Mouse (Mus musculus) gastrocnemius, adult 8-10 months (tissue): ENCODE results near the gene Rbm12. TPM values are rescaled to one million over a fixed set of nuclear protein-coding genes. Genes with fewer than 3 reads are reported as not detected.

ENCODE experiments used
- DNase-seq, 2 experiments: peaks; one replicate each; pipeline ENCODE4 v3.0.0; 2022; ENCODE audit warnings: low spot score in 2 of 2
- total RNA-seq, 4 experiments: library from RNA; stranded (reverse); gene quantifications; 2 replicates each; pipeline ENCODE4 v1.2.4; 2022

The Rbm12 gene
- total RNA-seq, 4 experiments from 2014 or later, result 5.8 to 8.3 (median 6.9) TPM

DNA sequence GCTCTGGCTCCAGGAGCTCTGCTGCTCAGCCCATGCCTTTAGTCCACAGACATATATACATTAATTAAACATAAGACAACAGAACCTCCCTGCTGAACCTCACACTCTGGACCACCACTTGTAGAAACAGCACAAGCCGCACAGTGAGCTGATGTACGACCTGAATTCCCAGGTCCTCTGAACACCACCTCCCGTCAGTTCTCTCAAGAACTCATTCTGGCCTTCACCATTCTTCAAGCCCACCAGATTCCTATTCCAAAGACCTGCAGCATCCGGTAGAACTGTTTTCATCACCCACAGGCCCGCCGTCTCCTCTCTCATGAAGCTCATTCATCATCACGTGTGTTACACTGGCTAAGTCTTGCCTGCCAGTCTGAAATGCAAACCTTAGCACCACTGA is 31.4 kb downstream of the Rbm12 start:
- DNase-seq, result no peak

DNA sequence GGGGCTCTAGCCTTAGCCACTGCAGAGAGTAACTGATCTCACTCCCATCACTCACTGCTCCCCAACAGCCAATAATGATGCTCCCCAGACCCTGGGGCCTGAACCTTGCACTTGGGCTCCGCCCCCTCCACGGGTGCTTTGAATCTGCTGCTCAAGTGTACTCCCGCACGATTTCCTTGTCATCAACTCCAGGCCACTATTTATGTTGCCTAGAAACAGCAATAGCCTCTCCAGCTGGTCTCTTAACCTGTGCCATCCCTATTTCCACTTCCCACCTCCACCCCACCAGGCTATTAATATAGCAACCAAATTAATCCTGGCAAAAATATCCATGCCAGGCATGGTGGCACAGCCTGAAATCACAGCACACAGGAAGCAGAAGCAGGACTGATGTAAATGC is 32.1 kb downstream of the Rbm12 start:
- no peak for DNase-seq

DNA sequence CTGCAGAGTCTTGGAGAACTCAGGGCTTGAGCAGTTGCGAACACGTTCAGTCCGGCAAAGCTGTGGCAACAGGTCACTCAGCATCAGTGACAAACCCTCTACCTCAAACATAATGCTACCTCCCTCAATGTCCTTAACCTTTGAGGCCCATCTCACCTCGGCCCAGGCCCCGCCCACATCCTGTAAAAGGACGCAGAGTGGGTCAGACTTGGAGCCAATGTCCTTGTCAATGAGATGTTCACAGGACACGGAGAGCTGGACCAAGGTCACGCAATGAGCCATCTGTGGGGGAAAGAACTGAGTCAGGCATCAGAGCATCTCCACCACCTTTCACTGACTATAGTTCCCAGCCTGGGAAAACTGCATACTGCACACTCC is 32.6 kb downstream of the Rbm12 start:
- no peak for DNase-seq

DNA sequence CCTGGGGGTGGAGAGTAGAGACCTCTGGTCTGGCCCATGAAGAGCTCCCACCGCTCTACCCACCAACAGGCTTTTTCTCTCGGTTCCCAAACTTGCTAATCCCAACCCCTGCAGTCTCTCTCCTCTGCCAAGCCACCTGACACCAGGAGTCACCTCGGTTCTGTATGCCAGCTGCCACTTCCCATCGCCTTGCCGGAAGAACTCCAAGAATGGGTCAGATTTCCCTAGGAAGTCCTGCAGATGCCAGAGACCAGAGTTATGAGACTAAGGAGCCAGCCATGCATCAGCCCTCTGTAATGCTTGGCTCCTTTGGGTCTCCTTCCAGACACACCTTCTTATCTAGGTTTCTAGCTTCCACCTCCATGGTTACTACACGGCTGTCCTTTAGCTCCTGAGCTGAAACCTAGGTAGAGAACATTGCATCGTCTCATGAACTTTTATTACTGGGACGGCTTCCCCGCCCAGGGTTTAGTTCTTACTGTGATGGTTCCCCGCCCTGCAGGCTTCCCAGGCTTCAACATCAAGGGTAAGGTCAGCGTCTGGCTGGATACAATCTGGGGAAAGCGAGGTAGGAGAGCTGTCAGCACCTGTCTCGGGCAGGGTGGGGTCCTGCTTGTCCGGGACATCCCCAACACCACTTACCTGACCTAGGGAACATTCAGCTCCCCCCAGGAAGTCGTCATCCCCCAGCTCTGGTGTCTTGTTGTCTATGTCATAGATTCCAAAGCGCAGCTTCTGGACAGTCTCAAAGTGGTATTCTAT is 33.2 kb downstream of the Rbm12 start:
- peak in 1 of 2 experiments; percentile 54 for DNase-seq

DNA sequence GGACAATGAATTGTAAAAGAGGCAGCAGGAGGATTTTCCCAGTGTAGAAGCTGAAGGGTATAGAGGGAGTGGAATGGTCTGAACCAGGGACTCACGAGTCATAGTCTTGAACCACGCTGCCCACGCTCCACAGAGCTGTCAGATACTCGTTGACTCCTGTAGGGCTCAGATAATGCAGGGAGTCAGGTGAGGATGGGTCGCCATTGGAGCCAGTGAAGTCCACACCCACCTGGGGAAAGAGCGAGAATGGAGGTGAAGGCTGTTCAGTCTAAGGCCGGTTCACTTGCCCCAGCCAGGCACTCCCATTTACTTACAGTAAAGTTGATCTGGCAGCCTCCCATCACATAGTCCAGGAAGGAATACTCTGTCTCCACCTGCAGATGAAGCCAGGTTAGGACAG is 34.3 kb downstream of the Rbm12 start:
- no peak for DNase-seq

DNA sequence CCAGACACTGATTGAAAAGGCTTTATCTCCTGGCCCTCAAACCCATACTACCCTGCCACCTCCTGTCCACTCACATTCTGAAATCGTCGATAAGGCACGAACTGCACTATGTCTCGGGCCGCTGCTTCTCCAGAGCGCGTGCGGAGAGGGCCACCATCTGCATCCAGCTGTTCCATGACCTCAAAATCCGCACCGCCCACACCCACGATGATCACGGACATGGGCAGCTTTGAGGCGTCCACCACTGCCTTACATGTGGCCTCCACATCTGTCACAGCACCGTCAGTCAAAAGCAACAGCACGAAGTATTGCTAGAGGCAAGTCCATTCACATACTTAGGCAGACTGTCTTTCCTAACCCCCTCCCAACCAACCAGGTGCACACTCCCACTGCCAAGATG is 38.1 kb downstream of the Rbm12 start:
- no peak for DNase-seq

DNA sequence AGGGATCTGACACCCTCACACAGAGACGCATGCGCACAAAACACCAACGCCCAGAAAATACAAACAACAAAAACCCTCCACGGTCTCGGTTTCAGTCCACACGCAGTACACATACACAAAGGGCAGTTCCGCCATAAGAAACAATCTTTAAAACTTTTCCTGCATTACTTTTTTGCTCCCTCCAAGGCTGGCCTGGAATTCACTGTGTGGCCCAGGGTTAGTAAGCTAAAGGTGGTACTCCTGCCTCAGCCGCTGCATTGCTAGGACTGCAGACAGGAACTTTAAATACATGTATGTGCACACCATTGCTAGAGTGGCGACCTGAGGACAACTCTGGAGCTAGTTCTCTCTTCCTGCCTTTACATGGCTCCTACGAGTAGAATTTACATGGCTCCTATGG is 40.5 kb downstream of the Rbm12 start:
- DNase-seq, result no peak

DNA sequence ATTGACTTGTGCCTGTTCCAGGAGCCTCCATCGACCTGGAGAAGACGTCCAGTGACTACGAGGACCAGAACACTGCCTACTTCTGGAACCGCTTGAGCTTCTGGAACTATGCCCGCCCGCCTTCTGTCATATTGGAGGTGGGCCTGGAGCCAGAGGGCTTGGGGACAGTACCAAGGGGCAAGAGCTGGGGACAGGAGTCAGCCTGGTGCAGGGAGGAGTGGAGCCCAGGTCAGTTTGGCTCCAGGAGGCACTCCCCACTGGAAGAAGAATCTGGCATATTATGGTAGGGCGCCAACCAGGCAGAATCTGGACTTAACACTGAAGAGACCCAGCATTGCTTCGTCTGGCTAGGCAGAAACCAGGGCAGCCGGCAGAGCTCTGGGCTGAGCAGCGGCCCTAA is 43.9 kb downstream of the Rbm12 start:
- no peak for DNase-seq

DNA sequence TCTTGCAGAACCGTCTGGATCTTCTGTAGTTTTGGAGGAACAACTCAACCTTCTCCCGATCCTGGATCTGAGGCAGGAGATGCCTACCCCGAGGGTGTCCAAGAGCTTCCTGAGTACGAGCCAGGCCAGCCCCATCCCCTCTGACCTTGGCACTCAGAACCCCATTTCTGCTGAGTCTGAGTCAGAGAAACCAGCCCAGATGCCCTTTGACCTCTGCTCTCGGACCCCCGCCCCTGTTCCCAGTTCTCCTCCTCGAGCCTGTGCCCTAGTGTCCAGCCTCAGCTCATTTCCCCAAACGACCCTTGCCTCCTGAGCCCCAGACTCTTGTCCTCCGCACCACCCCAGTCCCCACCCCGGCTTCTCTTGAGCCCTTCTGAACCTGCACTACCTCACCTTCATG is 45.7 kb downstream of the Rbm12 start:
- DNase-seq, result no peak

DNA sequence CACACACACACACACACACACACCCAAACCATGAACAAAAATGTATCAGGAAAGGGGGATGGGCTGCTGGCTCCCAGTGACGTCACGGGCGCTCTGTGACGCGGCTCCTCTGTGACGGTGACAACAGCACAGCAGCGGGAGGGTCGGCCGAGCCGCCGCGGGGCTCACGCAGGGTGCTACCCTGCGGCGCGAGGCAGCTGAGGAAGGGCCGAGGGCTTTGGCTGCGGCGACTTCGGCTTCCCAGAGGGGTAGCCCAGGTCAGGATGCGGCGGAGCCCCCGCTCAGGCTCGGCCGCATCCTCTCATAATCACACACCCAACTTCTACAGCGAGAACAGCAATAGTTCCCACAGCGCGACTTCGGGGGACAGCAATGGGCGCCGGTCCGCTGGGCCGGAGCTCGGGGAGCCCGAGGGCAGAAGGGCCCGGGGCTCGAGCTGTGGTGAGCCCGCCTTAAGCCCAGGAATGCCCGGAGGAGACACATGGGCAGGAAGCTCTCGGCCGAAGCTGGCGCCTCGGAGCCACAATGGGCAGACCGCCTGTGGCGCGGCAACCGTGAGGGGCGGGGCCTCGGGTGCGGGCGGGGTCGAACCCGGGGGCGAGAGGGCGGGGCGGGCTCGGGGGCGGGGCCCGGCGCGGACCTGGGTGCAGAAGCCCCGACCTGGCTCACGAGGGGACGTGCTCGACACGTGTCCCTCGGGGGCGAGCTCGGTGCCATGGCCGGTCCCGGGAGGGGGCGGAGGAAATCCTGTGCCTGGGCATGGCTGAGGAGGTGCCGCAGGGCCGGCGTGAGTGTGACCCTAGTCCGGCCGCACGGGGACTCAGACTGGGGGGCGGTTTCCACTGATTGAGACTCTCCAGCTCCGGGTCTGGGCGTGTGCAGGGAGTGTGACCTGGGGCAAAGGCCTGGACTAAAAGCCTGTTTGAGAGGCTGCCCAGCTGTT is 46.4 kb downstream of the Rbm12 start, which contains the start of gene Spag4:
Spag4 (plus strand) TSS at position 77 of the 943 bp plus-strand sequence.
- DNase-seq, result peak; percentile 32 to 48

DNA sequence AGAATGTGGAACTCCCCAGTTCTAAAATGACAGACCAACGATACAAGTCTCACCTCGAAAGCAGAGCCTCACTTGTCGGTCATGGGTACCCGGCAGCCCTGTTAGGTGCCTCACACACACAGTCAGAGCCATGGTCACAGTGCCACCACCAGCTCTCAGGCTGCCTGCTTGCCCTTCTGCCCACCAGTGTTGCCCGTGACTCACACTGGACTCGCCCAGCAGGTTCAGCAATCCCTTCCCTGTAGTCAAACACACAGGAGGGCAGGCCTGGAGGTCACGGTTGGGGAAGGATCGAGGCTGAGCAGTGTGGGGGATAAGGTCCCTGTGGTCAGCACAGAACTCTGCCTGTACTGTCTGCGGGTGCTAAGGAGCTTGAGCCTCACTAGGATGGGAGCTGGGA is 59.0 kb downstream of the Rbm12 start, which contains the start of gene Fer1l4:
Fer1l4 (minus strand) TSS at position 132 of the 400 bp plus-strand sequence.
- no peak for DNase-seq

DNA sequence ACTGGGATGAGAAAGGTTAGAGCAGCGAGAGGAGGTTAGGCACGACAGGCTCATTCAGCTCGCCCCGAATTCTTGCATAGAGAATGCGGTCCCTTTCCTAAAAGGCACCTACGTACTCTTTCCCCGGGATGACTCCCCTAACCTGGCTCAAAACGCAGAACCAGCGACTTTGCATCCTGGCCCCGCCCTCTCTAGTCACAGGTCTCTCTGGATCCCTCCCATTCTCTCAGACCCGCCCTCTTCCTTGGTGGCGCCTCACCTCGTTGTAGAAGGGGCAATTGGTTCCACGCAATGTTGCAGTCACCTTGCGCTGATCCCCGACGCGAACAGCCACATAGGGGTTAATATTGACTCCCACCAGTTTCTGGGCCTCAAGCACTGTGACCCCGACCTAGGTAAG is 63.8 kb downstream of the Rbm12 start:
- no peak for DNase-seq

DNA sequence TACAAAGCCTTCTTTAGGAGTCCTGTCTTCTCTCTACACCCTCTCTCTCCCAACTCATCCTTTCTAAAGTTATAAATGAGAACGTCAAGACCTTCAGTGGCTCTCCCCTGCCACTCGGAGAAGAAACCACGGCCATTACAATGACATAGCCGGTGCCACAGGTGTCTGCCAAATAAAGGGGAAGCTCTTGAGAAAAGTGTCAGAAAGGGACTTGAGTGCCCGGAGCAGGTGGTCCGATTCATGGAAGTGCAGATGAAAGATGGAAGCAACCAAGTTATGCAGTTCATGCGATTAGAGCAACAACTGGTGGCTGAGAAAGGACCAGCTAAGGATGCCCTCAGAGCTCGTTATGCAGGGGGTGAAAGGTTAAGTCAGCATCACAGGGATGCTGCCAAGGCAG is 68.9 kb downstream of the Rbm12 start:
- DNase-seq, result no peak

Other genes with a start within 250 kb of the Rbm12 start
- 100 to 1,000 TPM; 154 to 182 (median 168) TPM for gene Uqcc1, start 181.7 kb downstream of the Rbm12 start, total RNA-seq
- not detected for gene Gm15557, start 171.2 kb downstream of the Rbm12 start, total RNA-seq
- under 1 TPM in 2 of 4 experiments, not detected in 2; 0.16 to 0.19 TPM for gene Gdf5, start 166.6 kb downstream of the Rbm12 start, total RNA-seq
- 1 to 10 TPM; 4.1 to 4.5 (median 4.2) TPM for gene Cep250, start 155.5 kb downstream of the Rbm12 start, total RNA-seq
- gene 6430550D23Rik, start 104.0 kb downstream of the Rbm12 start, total RNA-seq, result under 1 TPM in 2 of 4 experiments, not detected in 2; 0.54 to 0.76 TPM
- gene Ergic3, start 103.9 kb downstream of the Rbm12 start, total RNA-seq, result 10 to 100 TPM; 42.5 to 54.4 (median 49.1) TPM
- not detected for gene Fer1l4, start 59.0 kb downstream of the Rbm12 start, total RNA-seq
- 1 to 10 TPM in 2 of 4 experiments, under 1 TPM in 1, not detected in 1; 0.83 to 1.2 (median 1.2) TPM for gene Spag4, start 46.8 kb downstream of the Rbm12 start, total RNA-seq
- gene Cpne1, start within 50 bp of the Rbm12 start, total RNA-seq, result 10 to 100 TPM in 2 of 4 experiments, 1 to 10 TPM in 2; 5.6 to 13.2 (median 9.8) TPM
- gene Gm28036, start 15.1 kb upstream of the Rbm12 start, total RNA-seq, result 1 to 10 TPM; 3.5 to 5.2 (median 3.9) TPM
- gene Romo1, start 32.1 kb upstream of the Rbm12 start, total RNA-seq, result 100 to 1,000 TPM; 192 to 289 (median 265) TPM
- 10 to 100 TPM; 85.7 to 90.2 (median 88.3) TPM for gene Nfs1, start 32.2 kb upstream of the Rbm12 start, total RNA-seq
- gene Rbm39, start 68.3 kb upstream of the Rbm12 start, total RNA-seq, result 100 to 1,000 TPM in 1 of 4 experiments, 10 to 100 TPM in 3; 71.4 to 105 (median 89.2) TPM
- 10 to 100 TPM; 21.6 to 38.5 (median 29.1) TPM for gene Phf20, start 84.5 kb upstream of the Rbm12 start, total RNA-seq
- 1 to 10 TPM in 1 of 4 experiments, under 1 TPM in 3; 0.74 to 1.0 (median 0.85) TPM for gene Cnbd2, start 200.3 kb upstream of the Rbm12 start, total RNA-seq
- 10 to 100 TPM; 50.0 to 68.3 (median 62.9) TPM for gene Scand1, start 200.7 kb upstream of the Rbm12 start, total RNA-seq